Mouse (Mus musculus): ENCODE measurements around the gene Gm10720.
"Not testable (repeated sequence)": the region's sequence is repeated elsewhere in the genome, so short reads cannot be mapped to it uniquely, and the experiment has no call there.

DNA sequence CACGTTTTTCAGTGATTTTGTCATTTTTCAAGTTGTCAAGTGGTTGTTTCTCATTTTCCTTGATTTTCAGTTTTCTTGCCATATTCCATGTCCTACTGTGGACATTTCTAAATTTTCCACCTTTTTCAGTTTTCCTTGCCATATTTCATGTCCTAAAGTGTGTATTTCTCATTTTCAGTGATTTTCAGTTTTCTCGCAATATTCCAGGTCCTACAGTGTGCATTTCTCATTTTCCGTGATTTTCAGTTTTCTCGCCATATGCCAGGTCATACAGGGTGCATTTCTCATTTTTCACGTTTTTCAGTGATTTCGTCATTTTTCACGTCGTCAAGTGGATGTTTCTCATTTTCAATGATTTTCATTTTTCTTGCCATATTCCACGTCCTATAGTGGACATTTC is 3.5 kb downstream of the Gm10720 start:
- not testable (repeated sequence) for TF ChIP-seq CTCF, POLR2A (IDR thresholded peaks at IDR 0.05; ENCODE audit: insufficient read depth, low read depth, low read length)

All from olfactory bulb, adult 2 months (tissue).